Mouse (Mus musculus) bone marrow macrophage, adult 2 months (primary cell): ENCODE measurements around the gene Mapt.

Experiments used
- CTCF ChIP-seq: IDR thresholded peaks from 2 replicates; pipeline ENCODE4 v1.5.1; 2012; ENCODE audit warnings: low read depth, mild to moderate bottlenecking, low read length, moderate library complexity
- POLR2A ChIP-seq: IDR thresholded peaks from 2 replicates; pipeline ENCODE4 v1.6.1; 2012; ENCODE audit warnings: mild to moderate bottlenecking, low read depth, low read length, borderline replicate concordance

- no peak for TF ChIP-seq CTCF
- TF ChIP-seq POLR2A, result no peak
These were observed 96.8 kb downstream of the Mapt start for GRCm38 (mm10) chr11:104327946-104328345.
